Mouse (Mus musculus) thymus, adult 2 months (tissue): Measurements from ENCODE around the gene Zfp991. TPM values are rescaled to one million over a fixed set of nuclear protein-coding genes. Genes with fewer than 3 reads are reported as not detected.
"Not testable (repeated sequence)": the region's sequence is repeated elsewhere in the genome, so short reads cannot be mapped to it uniquely, and the experiment has no call there.

Experiments
- DNase-seq: peaks from one replicate; pipeline ENCODE4 v3.0.0; 2021
- H3K27ac ChIP-seq: fragments of 200-500 bp; 2 replicates; pipeline ENCODE4 v1.5.1; 2012; ENCODE audit warnings: low read length, control low read depth; ENCODE audit not compliant: control insufficient read depth, insufficient read depth
- H3K27me3 ChIP-seq: fragments of 200-500 bp; 2 replicates; pipeline ENCODE4 v1.6.1; 2012; ENCODE audit warnings: mild to moderate bottlenecking, low read length, moderate library complexity, mixed read lengths; ENCODE audit not compliant: control insufficient read depth, insufficient read depth
- H3K36me3 ChIP-seq: fragments of 200-500 bp; 2 replicates; pipeline ENCODE4 v1.6.1; 2012; ENCODE audit warnings: mild to moderate bottlenecking, low read length, moderate library complexity; ENCODE audit not compliant: control insufficient read depth, insufficient read depth
- H3K4me1 ChIP-seq: fragments of 200-500 bp; replicated peaks from 2 replicates; pipeline ENCODE4 v1.6.1; 2012; ENCODE audit warnings: low read length; ENCODE audit not compliant: control insufficient read depth, insufficient read depth
- H3K4me3 ChIP-seq: fragments of 200-500 bp; 2 replicates; pipeline ENCODE4 v1.5.1; 2012; ENCODE audit warnings: mild to moderate bottlenecking, low read length, control low read depth, moderate library complexity; ENCODE audit not compliant: control insufficient read depth, insufficient read depth
- WGBS: fragments of 180-500 bp; shearing (Covaris S2); methylation state at CpG from one replicate; pipeline ENCODE4 v1.1.7; 2018; 5-methylcytosine and 5-hydroxymethylcytosine counted together
- polyA plus RNA-seq: library from polyadenylated mRNA; depleted of rRNA; stranded (reverse); fragments of >200 nt; gene quantifications from 2 replicates; pipeline ENCODE4 v1.2.3, GENCODE M21; 2012; rRNA removed

Zfp991 gene
- 0.10 and 0.18 TPM in 2 replicates for polyA plus RNA-seq

DNA sequence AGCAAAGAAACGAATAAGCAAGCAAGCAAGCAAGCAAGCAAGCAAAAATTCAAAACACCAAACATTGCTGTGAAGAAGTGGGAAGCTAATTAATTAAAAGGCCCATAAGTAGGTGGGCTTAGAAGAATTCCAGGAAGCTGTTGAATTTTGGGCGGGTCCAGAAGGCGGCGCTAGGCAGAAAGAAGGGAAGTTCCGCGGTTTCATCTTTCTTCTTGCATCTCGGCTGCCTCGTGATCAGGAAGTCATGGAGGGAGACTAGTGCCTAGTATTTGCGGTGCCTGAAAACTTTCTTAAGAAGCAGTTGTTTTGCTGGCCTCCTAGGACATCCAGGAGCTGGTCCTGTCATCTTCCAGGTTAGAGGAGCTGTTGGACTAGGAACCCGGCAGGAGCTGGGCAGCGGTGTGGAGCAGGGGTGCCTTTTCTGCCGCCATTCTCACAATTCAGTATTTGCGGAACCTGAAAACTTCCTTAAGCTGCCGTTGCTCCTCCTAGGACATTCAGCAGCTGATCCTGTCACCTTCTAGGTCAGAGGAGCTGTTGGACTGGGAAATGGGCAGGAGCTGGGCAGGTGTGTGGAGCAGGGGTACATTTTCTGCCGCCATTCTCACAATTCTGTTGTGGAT is at the start of gene Zfp991:
Gene Zfp991, plus strand, starts transcription at position 202 of the 623 bp plus-strand sequence.
- WGBS, result 46% methylated on average over 2 of the region's 15 CpGs
- not testable (repeated sequence) for H3K36me3 ChIP-seq, H3K27ac ChIP-seq, DNase-seq, H3K4me1 ChIP-seq, H3K27me3 ChIP-seq
- H3K4me3 ChIP-seq, result peak within 1 kb of the TSS; percentile 31; the same call in 1 of the 2 replicates

GRCm38 (mm10) chr4:147095641-147096040 is 36.2 kb upstream of the Zfp991 start:
- 67% methylated on average over 2 of the region's 2 CpGs for WGBS
- H3K36me3 ChIP-seq, result not testable (repeated sequence)

GRCm38 (mm10) chr4:147101666-147102626 is 29.9 kb upstream of the Zfp991 start:
- not testable (repeated sequence) for H3K27me3 ChIP-seq, H3K36me3 ChIP-seq, H3K27ac ChIP-seq, H3K4me1 ChIP-seq, DNase-seq
- H3K4me3 ChIP-seq, result peak overlapping the region; percentile 23; the same call in 1 of the 2 replicates
- 5% methylated on average over 104 of the region's 109 CpGs for WGBS

More at GRCm38 (mm10) chr4:147095641-147096040, 36.2 kb upstream of the Zfp991 start:
- not testable (repeated sequence) for DNase-seq, H3K4me3 ChIP-seq, H3K27ac ChIP-seq, H3K27me3 ChIP-seq, H3K4me1 ChIP-seq

- WGBS, result 40% methylated on average over 4 of the region's 4 CpGs
- not testable (repeated sequence) for H3K4me3 ChIP-seq, H3K4me1 ChIP-seq, DNase-seq, H3K36me3 ChIP-seq, H3K27ac ChIP-seq, H3K27me3 ChIP-seq
These were observed 28.0 kb upstream of the Zfp991 start for GRCm38 (mm10) chr4:147103814-147104213.

- not testable (repeated sequence) for DNase-seq, H3K27ac ChIP-seq
- WGBS, result 77% methylated on average over 2 of the region's 3 CpGs
These were observed 14.0 kb upstream of the Zfp991 start for GRCm38 (mm10) chr4:147117839-147118238.

GRCm38 (mm10) chr4:147122286-147122685 is 9.6 kb upstream of the Zfp991 start:
- not testable (repeated sequence) for H3K36me3 ChIP-seq, H3K4me3 ChIP-seq, DNase-seq, H3K27ac ChIP-seq, H3K4me1 ChIP-seq, H3K27me3 ChIP-seq
- WGBS, result 83% methylated on average over 1 of the region's 1 CpGs

More at GRCm38 (mm10) chr4:147117839-147118238, 14.0 kb upstream of the Zfp991 start:
- H3K27me3 ChIP-seq, H3K4me3 ChIP-seq, H3K4me1 ChIP-seq, H3K36me3 ChIP-seq: not testable (repeated sequence)

GRCm38 (mm10) chr4:147123797-147124196 is 8.0 kb upstream of the Zfp991 start:
- not testable (repeated sequence) for H3K36me3 ChIP-seq, H3K4me3 ChIP-seq, H3K27ac ChIP-seq, H3K27me3 ChIP-seq, DNase-seq, H3K4me1 ChIP-seq

DNA sequence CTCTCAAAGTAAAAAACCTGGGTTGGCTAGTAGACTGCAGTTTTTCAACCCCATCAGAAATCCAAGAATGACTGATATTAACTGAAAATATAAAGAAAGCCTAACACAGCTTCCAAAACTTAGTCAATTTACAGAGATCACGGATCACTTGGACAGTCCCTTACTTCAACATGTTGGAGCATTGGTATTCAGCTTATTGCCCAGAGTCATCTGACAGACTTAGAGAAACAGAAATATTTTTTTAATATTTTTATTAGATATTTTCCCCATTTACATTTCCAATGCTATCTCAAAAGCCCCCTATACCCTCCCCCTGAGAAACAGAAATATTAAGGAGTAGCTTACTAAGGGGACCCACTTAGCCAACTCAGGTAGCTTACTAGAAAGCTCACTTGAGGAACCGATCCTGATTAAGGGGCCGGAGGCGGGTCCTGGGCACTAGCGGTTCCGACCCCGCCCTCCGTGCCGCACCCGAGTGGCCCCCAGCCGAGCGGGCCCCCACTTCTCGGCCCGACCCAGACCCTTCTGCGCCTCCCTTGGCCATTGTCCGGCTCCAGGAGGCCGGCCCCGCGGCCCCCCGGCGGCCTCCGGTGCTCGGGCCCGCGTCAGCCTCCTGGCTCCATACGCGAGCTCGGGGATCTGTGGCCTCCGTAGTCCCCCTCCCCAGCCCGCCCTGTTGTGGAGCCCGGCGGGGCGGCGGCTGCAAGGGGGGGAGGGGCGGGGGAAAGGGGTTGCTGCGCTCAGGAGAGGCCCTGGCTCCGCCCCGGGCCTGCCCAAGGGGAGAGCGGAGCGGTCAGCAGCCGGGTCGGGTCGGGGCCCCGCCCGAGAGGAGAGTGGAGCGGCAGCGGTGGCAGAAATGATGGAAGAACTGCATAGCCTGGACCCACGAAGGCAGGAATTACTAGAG is 7.2 kb upstream of the Zfp991 start:
- not testable (repeated sequence) for H3K27ac ChIP-seq, DNase-seq, H3K4me3 ChIP-seq, H3K4me1 ChIP-seq, H3K27me3 ChIP-seq, H3K36me3 ChIP-seq
- 12% methylated on average over 47 of the region's 48 CpGs for WGBS

- H3K27me3 ChIP-seq, H3K4me1 ChIP-seq, DNase-seq, H3K27ac ChIP-seq, H3K4me3 ChIP-seq, H3K36me3 ChIP-seq: not testable (repeated sequence)
- 61% methylated on average over 4 of the region's 4 CpGs for WGBS
These were observed 6.5 kb upstream of the Zfp991 start for GRCm38 (mm10) chr4:147125326-147125725.

- DNase-seq, H3K27ac ChIP-seq, H3K4me3 ChIP-seq, H3K4me1 ChIP-seq, H3K36me3 ChIP-seq, H3K27me3 ChIP-seq: not testable (repeated sequence)
- 89% methylated on average over 4 of the region's 4 CpGs for WGBS
These were observed 6.0 kb upstream of the Zfp991 start for GRCm38 (mm10) chr4:147125870-147126269.
